Mouse (Mus musculus): ENCODE results near the gene Ssrp1. TPM values are rescaled to one million over a fixed set of nuclear protein-coding genes. Genes with fewer than 3 reads are reported as not detected.

The Ssrp1 gene
- total and polyA plus RNA-seq, 3 experiments, result 241 to 437 (median 297) TPM

GRCm38 (mm10) chr2:84987930-84988329 is 49.1 kb upstream of the Ssrp1 start, which contains the start of gene Prg3:
Gene Prg3 (plus strand): TSS chr2:84988215.
- peak; percentile 34 for DNase-seq (ENCODE audit: extremely low read depth)
- H3K27me3 ChIP-seq (replicated peaks), result peaks cover 5% of the 10 kb centered on the region
- H3K9me3 ChIP-seq (replicated peaks; ENCODE audit: low read length), result no peaks in the 10 kb centered on the region
- H3K36me3 ChIP-seq (replicated peaks in 1 of 2; ENCODE audit: control insufficient read depth in 1 of 2, insufficient read depth in 1 of 2, low read length in 1 of 2), result no peaks in the 10 kb centered on the region
- no peak within 1 kb of the TSS for H3K27ac ChIP-seq (ENCODE audit: insufficient read depth, low read depth)
- no peak within 1 kb of the TSS for H3K4me2 ChIP-seq (ENCODE audit: insufficient read depth, low read depth, poor library complexity, severe bottlenecking)
- TF ChIP-seq ZNF384 (IDR thresholded peaks at IDR 0.05; ENCODE audit: low read depth, low read length) (peak; percentile 15; the same call in 1 of the 2 replicates), HCFC1 (IDR thresholded peaks at IDR 0.05; ENCODE audit: low read depth, low read length) (no peak)
- in situ Hi-C loops (cut with MboI; ENCODE audit: low pct_ligation_motif_present, low pct_unique_long_range_greater_than_20kb, low sequenced_read_pairs) (no loop called here), dilution Hi-C loops (cut with MboI; ENCODE audit: extremely low pct_ligation_motif_present, extremely low pct_unique_long_range_greater_than_20kb, low sequenced_read_pairs) (no loop called here)
- H3K79me2 ChIP-seq (replicated peaks; ENCODE audit: control insufficient read depth, extremely low read depth, insufficient read depth, poor library complexity, severe bottlenecking), result no peaks in the 10 kb centered on the region
- H3K4me1 ChIP-seq (ENCODE audit: control insufficient read depth in 1 of 2, insufficient read depth in 2 of 2), result peaks cover 3 to 11% of the 10 kb centered on the region in 2 experiments; a peak in 3 of 4 replicates
- no peak within 1 kb of the TSS for H3K4me3 ChIP-seq (replicated peaks in 1 of 3; ENCODE audit: low read depth in 2 of 3, low read length in 2 of 3, poor library complexity in 1 of 3)
- H3K9ac ChIP-seq (ENCODE audit: insufficient read depth, low read depth), result no peak within 1 kb of the TSS

GRCm38 (mm10) chr2:84996376-84996775 is 40.7 kb upstream of the Ssrp1 start:
- in situ Hi-C loops (cut with MboI; ENCODE audit: low pct_ligation_motif_present, low pct_unique_long_range_greater_than_20kb, low sequenced_read_pairs), result no loop called here
- H3K27me3 ChIP-seq (replicated peaks), result no peaks in the 10 kb centered on the region

DNA sequence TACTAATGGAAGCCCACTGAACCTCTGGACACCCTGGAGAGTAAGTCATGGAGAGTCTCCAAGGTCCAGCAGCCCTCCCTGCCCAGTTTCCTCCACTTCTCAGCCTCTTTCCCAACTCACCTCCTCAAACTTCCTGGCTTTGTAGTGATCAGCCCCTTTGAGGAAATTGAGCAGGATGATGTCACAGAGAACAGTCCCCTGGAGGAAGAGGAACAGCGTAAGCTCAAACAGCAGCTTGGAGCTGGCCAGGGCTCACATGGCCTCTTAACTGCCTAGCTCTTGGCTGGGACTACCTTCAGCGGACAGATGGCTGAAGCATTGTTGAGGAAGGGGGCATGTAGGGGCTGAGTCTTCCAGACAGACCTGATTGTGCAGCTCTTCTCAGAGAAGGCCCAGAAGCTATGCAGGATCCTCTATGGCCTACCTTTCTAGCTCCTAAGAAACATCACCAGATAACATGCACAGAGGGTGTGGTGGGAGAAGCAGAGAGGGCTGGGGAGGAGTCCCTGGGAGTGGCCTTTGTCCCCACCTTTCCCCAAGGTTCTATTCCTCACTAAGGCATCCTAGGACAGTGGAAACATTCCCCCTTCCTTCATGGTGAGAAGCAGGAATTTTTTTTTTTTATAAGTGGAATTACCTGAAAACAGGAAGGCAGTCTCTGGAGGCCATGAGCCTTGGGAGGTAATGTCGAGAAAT is 37.4 kb upstream of the Ssrp1 start:
- no peak overlapping the region for H3K27ac ChIP-seq (ENCODE audit: insufficient read depth, low read depth)
- in situ Hi-C loops (cut with MboI; ENCODE audit: low pct_ligation_motif_present, low pct_unique_long_range_greater_than_20kb, low sequenced_read_pairs), result loop anchor here (5.0 kb wide), 1 partner anchor 37 kb away; no protein-coding TSS in a partner anchor
- H3K4me2 ChIP-seq (ENCODE audit: insufficient read depth, low read depth, poor library complexity, severe bottlenecking), result no peak overlapping the region
- dilution Hi-C loops (cut with MboI; ENCODE audit: extremely low pct_ligation_motif_present, extremely low pct_unique_long_range_greater_than_20kb, low sequenced_read_pairs), result no loop called here
- no peak overlapping the region for H3K9ac ChIP-seq (ENCODE audit: insufficient read depth, low read depth)
- no peaks in the 10 kb centered on the region for H3K79me2 ChIP-seq (replicated peaks; ENCODE audit: control insufficient read depth, extremely low read depth, insufficient read depth, poor library complexity, severe bottlenecking)
- H3K36me3 ChIP-seq (replicated peaks in 1 of 2; ENCODE audit: control insufficient read depth in 1 of 2, insufficient read depth in 1 of 2, low read length in 1 of 2), result peaks cover 0 to 8% of the 10 kb centered on the region in 2 experiments
- no peaks in the 10 kb centered on the region for H3K27me3 ChIP-seq (replicated peaks)
- peaks cover 0 to 29% of the 10 kb centered on the region in 2 experiments; a peak in 2 of 4 replicates for H3K4me1 ChIP-seq (ENCODE audit: control insufficient read depth in 1 of 2, insufficient read depth in 2 of 2)
- TF ChIP-seq MAZ (IDR thresholded peaks at IDR 0.05; ENCODE audit: low read depth, low read length), result no peak
- no peaks in the 10 kb centered on the region for H3K9me3 ChIP-seq (replicated peaks; ENCODE audit: low read length)
- no peak overlapping the region for H3K4me3 ChIP-seq (replicated peaks in 1 of 3; ENCODE audit: low read depth in 2 of 3, low read length in 2 of 3, poor library complexity in 1 of 3)
- DNase-seq (ENCODE audit: extremely low read depth), result no peak

More at GRCm38 (mm10) chr2:84996376-84996775, 40.7 kb upstream of the Ssrp1 start:
- Histone ChIP-seq H3K4me3 (replicated peaks in 1 of 3; ENCODE audit: low read depth in 2 of 3, low read length in 2 of 3, poor library complexity in 1 of 3) (no peak overlapping the region), H3K79me2 (replicated peaks; ENCODE audit: control insufficient read depth, extremely low read depth, insufficient read depth, poor library complexity, severe bottlenecking) (no peaks in the 10 kb centered on the region), H3K36me3 (replicated peaks in 1 of 2; ENCODE audit: control insufficient read depth in 1 of 2, insufficient read depth in 1 of 2, low read length in 1 of 2) (peaks cover 0 to 5% of the 10 kb centered on the region in 2 experiments), H3K4me2 (ENCODE audit: insufficient read depth, low read depth, poor library complexity, severe bottlenecking) (no peak overlapping the region), H3K9ac (ENCODE audit: insufficient read depth, low read depth) (no peak overlapping the region), H3K27ac (ENCODE audit: insufficient read depth, low read depth) (no peak overlapping the region), H3K4me1 (ENCODE audit: control insufficient read depth in 1 of 2, insufficient read depth in 2 of 2) (peaks cover 0 to 19% of the 10 kb centered on the region in 2 experiments; a peak in 1 of 4 replicates), H3K9me3 (replicated peaks; ENCODE audit: low read length) (no peaks in the 10 kb centered on the region)
- no peak for DNase-seq (ENCODE audit: extremely low read depth)
- TF ChIP-seq PAX5 (IDR thresholded peaks at IDR 0.05; ENCODE audit: low read length), result no peak
- TF ChIP-seq E2F4 (IDR thresholded peaks at IDR 0.05; ENCODE audit: insufficient replicate concordance, low read depth, low read length), result no peak
- TF ChIP-seq SIN3A (IDR thresholded peaks at IDR 0.05; ENCODE audit: low read length), result no peak
- TF ChIP-seq HCFC1 (IDR thresholded peaks at IDR 0.05; ENCODE audit: low read depth, low read length), result no peak
- no peak for TF ChIP-seq MAX (IDR thresholded peaks at IDR 0.05; ENCODE audit: low read length)
- TF ChIP-seq TBP (conservative IDR thresholded peaks at IDR 0.05; ENCODE audit: low read depth, low read length), result no peak
- no peak for TF ChIP-seq JUND (conservative IDR thresholded peaks at IDR 0.05; ENCODE audit: low read depth, low read length)
- no peak for TF ChIP-seq SMC3 (IDR thresholded peaks at IDR 0.05; ENCODE audit: low read depth, low read length)
- TF ChIP-seq KAT2A (IDR thresholded peaks at IDR 0.05; ENCODE audit: insufficient replicate concordance, low read length), result no peak
- no peak for TF ChIP-seq JUN (IDR thresholded peaks at IDR 0.05; ENCODE audit: insufficient read depth, low read depth, low read length)
- TF ChIP-seq EP300 (IDR thresholded peaks at IDR 0.05; ENCODE audit: low read length), result no peak
- no peak for TF ChIP-seq RAD21 (IDR thresholded peaks at IDR 0.05; ENCODE audit: low read depth, low read length)
- no peak for TF ChIP-seq ZC3H11A (IDR thresholded peaks at IDR 0.05; ENCODE audit: low read depth, low read length)
- no peak for TF ChIP-seq NELFE (IDR thresholded peaks at IDR 0.05; ENCODE audit: low read depth, low read length)
- TF ChIP-seq MAZ (IDR thresholded peaks at IDR 0.05; ENCODE audit: low read depth, low read length), result no peak
- dilution Hi-C loops (cut with MboI; ENCODE audit: extremely low pct_ligation_motif_present, extremely low pct_unique_long_range_greater_than_20kb, low sequenced_read_pairs), result no loop called here
